Mouse (Mus musculus) adrenal gland, postnatal 4 days (tissue): ENCODE measurements around the gene R3hcc1l. TPM values are rescaled to one million over a fixed set of nuclear protein-coding genes. Genes with fewer than 3 reads are reported as not detected.
A peak's percentile ranks its signal among the peaks of the same experiment; 100 is the strongest.

Source experiments
- DNase-seq, 2 experiments: peaks; one replicate each; pipeline ENCODE4 v3.0.0; 2021 to 2022; ENCODE audit warnings: low spot score in 2 of 2, mixed read lengths in 2 of 2
- long read RNA-seq, 2 experiments: library from polyadenylated mRNA; stranded (forward); transcript quantifications; one replicate each; pipeline ENCODE4 v2.0.0; 2021
- total RNA-seq, 2 experiments: library from RNA; stranded (reverse); gene quantifications; 2 replicates each; pipeline ENCODE4 v1.2.3; 2021

Gene R3hcc1l
- total RNA-seq, result 10 to 100 TPM; 26.6 to 26.9 TPM
- long read RNA-seq, experiment 1, full-length matches to known transcripts, result 7 of 12 reads
- long read RNA-seq, experiment 1, partial matches to known transcripts, result 4 of 12 reads
- long read RNA-seq, experiment 1, other reads (novel, unspliced or antisense), result 1 of 12 reads
- long read RNA-seq, experiment 2, full-length matches to known transcripts, result 29 of 47 reads
- long read RNA-seq, experiment 2, partial matches to known transcripts, result 4 of 47 reads
- long read RNA-seq, experiment 2, other reads (novel, unspliced or antisense), result 14 of 47 reads

GRCm38 (mm10) chr19:42518620-42519310 lies at the start of gene R3hcc1l:
Gene R3hcc1l, plus strand, starts transcription at chr19:42518759.
- peak; percentile 92 to 96 for DNase-seq

- DNase-seq, result no peak
Measured at GRCm38 (mm10) chr19:42471571-42471970, 47.0 kb upstream of the R3hcc1l start.

GRCm38 (mm10) chr19:42472831-42473230 lies 45.7 kb upstream of the R3hcc1l start:
- DNase-seq, result no peak

GRCm38 (mm10) chr19:42477769-42478168 lies 40.8 kb upstream of the R3hcc1l start:
- DNase-seq, result no peak

- no peak for DNase-seq
Measured at GRCm38 (mm10) chr19:42478303-42478702, 40.3 kb upstream of the R3hcc1l start.

- no peak for DNase-seq
Measured at GRCm38 (mm10) chr19:42485443-42485842, 33.1 kb upstream of the R3hcc1l start.

- no peak for DNase-seq
Measured at GRCm38 (mm10) chr19:42487261-42487660, 31.3 kb upstream of the R3hcc1l start.

GRCm38 (mm10) chr19:42493257-42493917 lies 25.2 kb upstream of the R3hcc1l start:
- no peak for DNase-seq

- no peak for DNase-seq
Measured at GRCm38 (mm10) chr19:42504156-42504555, 14.4 kb upstream of the R3hcc1l start.

- DNase-seq, result no peak
Measured at GRCm38 (mm10) chr19:42509625-42510024, 8.9 kb upstream of the R3hcc1l start.

- DNase-seq, result no peak
Measured at GRCm38 (mm10) chr19:42510276-42511171, 8.0 kb upstream of the R3hcc1l start.

GRCm38 (mm10) chr19:42515656-42516055 lies 2.9 kb upstream of the R3hcc1l start:
- DNase-seq, result no peak

GRCm38 (mm10) chr19:42516121-42516520 lies 2.4 kb upstream of the R3hcc1l start:
- DNase-seq, result no peak

- no peak for DNase-seq
Measured at GRCm38 (mm10) chr19:42517957-42518619, 471 bp upstream of the R3hcc1l start.

- DNase-seq, result no peak
Measured at GRCm38 (mm10) chr19:42519760-42520159, 1.2 kb downstream of the R3hcc1l start.

- no peak for DNase-seq
Measured at GRCm38 (mm10) chr19:42524703-42525102, 6.1 kb downstream of the R3hcc1l start.

GRCm38 (mm10) chr19:42529992-42530437 lies 11.5 kb downstream of the R3hcc1l start:
- no peak for DNase-seq

GRCm38 (mm10) chr19:42534427-42534826 lies 15.9 kb downstream of the R3hcc1l start:
- no peak for DNase-seq

- DNase-seq, result no peak
Measured at GRCm38 (mm10) chr19:42537600-42537999, 19.0 kb downstream of the R3hcc1l start.

GRCm38 (mm10) chr19:42538911-42539310 lies 20.4 kb downstream of the R3hcc1l start:
- DNase-seq, result no peak
